Mouse (Mus musculus): ENCODE measurements at regions not wholly inside any gene's neighbourhood (a gene's known extent, or its start where the extent isn't known, plus 50 kb on each side); places are given as distances from the start of the nearest gene placed in this dataset.

DNA sequence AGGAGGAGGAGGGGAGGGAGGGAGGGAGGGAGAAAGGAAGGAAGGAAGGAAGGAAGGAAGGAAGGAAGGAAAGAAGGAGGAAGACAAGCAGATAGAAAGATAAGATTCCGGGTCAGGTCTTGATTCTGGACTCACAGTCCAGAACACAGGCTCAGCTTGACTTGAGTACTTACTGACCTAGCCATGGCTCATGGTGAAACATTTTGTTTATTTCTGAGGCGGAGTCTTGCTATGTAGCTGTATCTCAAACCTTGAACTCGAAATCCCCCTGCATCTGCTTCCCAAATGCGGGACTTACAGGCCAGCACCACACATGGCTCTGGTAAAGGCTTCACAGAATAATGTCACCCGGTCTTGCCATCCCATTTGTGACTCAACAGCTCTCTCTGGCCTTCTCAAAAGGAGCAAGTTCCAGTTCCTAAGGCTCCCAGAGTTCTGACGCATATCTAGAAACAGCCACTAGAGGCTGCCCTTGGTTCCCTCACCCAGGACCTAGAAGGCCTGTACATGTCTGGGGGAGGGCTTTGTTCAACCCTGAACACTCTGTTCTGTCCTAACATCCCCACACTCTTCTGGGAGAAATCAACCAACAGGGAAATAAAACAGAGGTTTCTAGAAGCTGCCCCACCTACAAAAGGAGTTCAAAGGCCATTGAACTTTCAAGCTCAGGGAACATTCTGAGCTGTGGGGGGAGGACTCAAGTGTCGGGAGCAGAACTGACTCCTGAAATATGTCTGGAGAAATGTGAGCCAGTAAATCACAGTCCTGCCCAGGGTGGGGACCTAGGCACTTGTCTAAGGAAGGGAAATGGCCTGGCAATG, 56.2 kb upstream of the Akap13 start:
- DNase-seq (ENCODE audit: low read depth, low spot score): no peak

- no peak for DNase-seq (ENCODE audit: low read depth, low spot score)
These were observed 54.9 kb upstream of the Akap13 start for GRCm38 (mm10) chr7:75400471-75400870.

- DNase-seq (ENCODE audit: low read depth, low spot score): no peak
These were observed 50.4 kb upstream of the Akap13 start for GRCm38 (mm10) chr7:75404955-75405354.

Data from brain, embryonic 18.5 days (tissue).